Mouse (Mus musculus): ENCODE results near the gene Gm28035. TPM values are rescaled to one million over a fixed set of nuclear protein-coding genes. Genes with fewer than 3 reads are reported as not detected.

Gm28035 gene
- total RNA-seq, 1 experiment from 2014 or later: not detected

- no peak for ATAC-seq (replicated peaks; ENCODE audit: low read depth, poor library complexity, severe bottlenecking)
Observed at GRCm38 (mm10) chr2:30259131-30260064, 19.0 kb downstream of the Gm28035 start.

- ATAC-seq (replicated peaks; ENCODE audit: low read depth, poor library complexity, severe bottlenecking): no peak
Observed at GRCm38 (mm10) chr2:30261064-30261736, 20.8 kb downstream of the Gm28035 start.

- ATAC-seq (replicated peaks; ENCODE audit: low read depth, poor library complexity, severe bottlenecking): no peak
Observed at GRCm38 (mm10) chr2:30261921-30262839, 21.8 kb downstream of the Gm28035 start.

- no peak for ATAC-seq (replicated peaks; ENCODE audit: low read depth, poor library complexity, severe bottlenecking)
Observed at GRCm38 (mm10) chr2:30262840-30263441, 22.6 kb downstream of the Gm28035 start.

- no peak for ATAC-seq (replicated peaks; ENCODE audit: low read depth, poor library complexity, severe bottlenecking)
Observed at GRCm38 (mm10) chr2:30263811-30264210, 23.4 kb downstream of the Gm28035 start.

GRCm38 (mm10) chr2:30264671-30265519 is 24.5 kb downstream of the Gm28035 start:
- no peak for ATAC-seq (replicated peaks; ENCODE audit: low read depth, poor library complexity, severe bottlenecking)

GRCm38 (mm10) chr2:30265767-30266253 is 25.4 kb downstream of the Gm28035 start, which contains the start of gene Phyhd1:
Gene Phyhd1 (plus strand): TSS chr2:30266203.
- ATAC-seq (replicated peaks; ENCODE audit: low read depth, poor library complexity, severe bottlenecking): no peak

GRCm38 (mm10) chr2:30266392-30266941 is 26.1 kb downstream of the Gm28035 start:
- no peak for ATAC-seq (replicated peaks; ENCODE audit: low read depth, poor library complexity, severe bottlenecking)

GRCm38 (mm10) chr2:30267466-30267865 is 27.1 kb downstream of the Gm28035 start:
- no peak for ATAC-seq (replicated peaks; ENCODE audit: low read depth, poor library complexity, severe bottlenecking)

- no peak for ATAC-seq (replicated peaks; ENCODE audit: low read depth, poor library complexity, severe bottlenecking)
Observed at GRCm38 (mm10) chr2:30268371-30268770, 28.0 kb downstream of the Gm28035 start.

- ATAC-seq (replicated peaks; ENCODE audit: low read depth, poor library complexity, severe bottlenecking): no peak
Observed at GRCm38 (mm10) chr2:30269241-30269990, 29.0 kb downstream of the Gm28035 start.

GRCm38 (mm10) chr2:30270134-30270533 is 29.8 kb downstream of the Gm28035 start:
- peak; percentile 89 for ATAC-seq (replicated peaks; ENCODE audit: low read depth, poor library complexity, severe bottlenecking)

- ATAC-seq (replicated peaks; ENCODE audit: low read depth, poor library complexity, severe bottlenecking): no peak
Observed at GRCm38 (mm10) chr2:30280743-30281142, 40.4 kb downstream of the Gm28035 start, which contains the start of gene Gm28038. Gene Gm28038 (plus strand): TSS chr2:30281043.

- ATAC-seq (replicated peaks; ENCODE audit: low read depth, poor library complexity, severe bottlenecking): no peak
Observed at GRCm38 (mm10) chr2:30281651-30282050, 41.3 kb downstream of the Gm28035 start.

GRCm38 (mm10) chr2:30283193-30283592 is 42.8 kb downstream of the Gm28035 start:
- no peak for ATAC-seq (replicated peaks; ENCODE audit: low read depth, poor library complexity, severe bottlenecking)

GRCm38 (mm10) chr2:30285004-30285403 is 44.6 kb downstream of the Gm28035 start:
- ATAC-seq (replicated peaks; ENCODE audit: low read depth, poor library complexity, severe bottlenecking): no peak

- peak; percentile 34 for ATAC-seq (replicated peaks; ENCODE audit: low read depth, poor library complexity, severe bottlenecking)
Observed at GRCm38 (mm10) chr2:30285416-30286181, 45.2 kb downstream of the Gm28035 start.

Data from common myeloid progenitor, adult 5-6 weeks (primary cell).